Mouse (Mus musculus) left cerebral cortex, adult 2 months (tissue): ENCODE data around the gene Cbarp. TPM values are rescaled to one million over a fixed set of nuclear protein-coding genes. Genes with fewer than 3 reads are reported as not detected.
A peak's percentile ranks its signal among the peaks of the same experiment; 100 is the strongest.

Experiments
- DNase-seq, 2 experiments: peaks; one replicate each; pipeline ENCODE4 v3.0.0; 2021 to 2022; ENCODE audit warnings: low spot score in 2 of 2, mixed read lengths in 1 of 2; ENCODE audit errors: extremely low spot score in 1 of 2
- H3K27ac ChIP-seq: fragments of 200-600 bp; 2 replicates; pipeline ENCODE4 v1.8.1; 2022
- H3K4me3 ChIP-seq: fragments of 200-600 bp; 2 replicates; pipeline ENCODE4 v1.8.1; 2022
- CTCF ChIP-seq: fragments of 200-600 bp; IDR thresholded peaks from 2 replicates; pipeline ENCODE4 v1.8.1; 2022; ENCODE audit warnings: antibody characterized with exemption, mild to moderate bottlenecking, moderate library complexity
- intact Hi-C: fragments of 180-260 bp; cut with DNase I; formaldehyde crosslinking; loops from one replicate; pipeline ENCODE4 v1.15.1; 2025
- total RNA-seq, 2 experiments: library from RNA; stranded (reverse); gene quantifications; 2 replicates each; pipeline ENCODE4 v1.2.3; 2021

Cbarp gene
- total RNA-seq, 2 experiments from 2014 or later = 431 to 456 TPM

GRCm38 (mm10) chr10:80114341-80115284 lies 26.0 kb downstream of the Cbarp start:
- peak; percentile 98 for TF ChIP-seq CTCF
- DNase-seq = peak; percentile 85 to 92
- intact Hi-C loops = loop anchor here (2.0 kb wide), 2 partner anchors 60 to 130 kb away; partner anchors contain the start of gene Tmem259
- Histone ChIP-seq H3K4me3 (peak overlapping the region; percentile 64), H3K27ac (peak overlapping the region; percentile 83)

- Histone ChIP-seq H3K4me3 (no peak overlapping the region), H3K27ac (no peak overlapping the region)
- intact Hi-C loops = no loop called here
- no peak for DNase-seq
- no peak for TF ChIP-seq CTCF
Measured at GRCm38 (mm10) chr10:80107678-80108077, 33.0 kb downstream of the Cbarp start.

- intact Hi-C loops = no loop called here
- Histone ChIP-seq H3K27ac (no peak overlapping the region), H3K4me3 (no peak overlapping the region)
- DNase-seq = no peak
- no peak for TF ChIP-seq CTCF
Measured at GRCm38 (mm10) chr10:80105926-80106325, 34.7 kb downstream of the Cbarp start.

- intact Hi-C loops = no loop called here
- DNase-seq = no peak
- H3K4me3 ChIP-seq = no peak within 1 kb of the TSS
- H3K27ac ChIP-seq = no peak within 1 kb of the TSS
- no peak for TF ChIP-seq CTCF
Measured at GRCm38 (mm10) chr10:80105460-80105859, 35.2 kb downstream of the Cbarp start, which contains the start of gene Sbno2. Gene Sbno2 (minus strand): TSS chr10:80105571.

GRCm38 (mm10) chr10:80104181-80104580 lies 36.5 kb downstream of the Cbarp start:
- Histone ChIP-seq H3K4me3 (no peak overlapping the region), H3K27ac (no peak overlapping the region)
- intact Hi-C loops = no loop called here
- no peak for TF ChIP-seq CTCF
- DNase-seq = no peak

GRCm38 (mm10) chr10:80103032-80103431 lies 37.6 kb downstream of the Cbarp start:
- H3K27ac ChIP-seq = peak overlapping the region; percentile 93
- intact Hi-C loops = no loop called here
- TF ChIP-seq CTCF = no peak
- H3K4me3 ChIP-seq = no peak overlapping the region
- no peak for DNase-seq

- intact Hi-C loops = no loop called here
- TF ChIP-seq CTCF = no peak
- DNase-seq = peak; percentile 82 to 85
- peak overlapping the region; percentile 98 for H3K4me3 ChIP-seq
- peak overlapping the region; percentile 93 for H3K27ac ChIP-seq
Measured at GRCm38 (mm10) chr10:80102216-80102915, 38.3 kb downstream of the Cbarp start.

GRCm38 (mm10) chr10:80100982-80101381 lies 39.7 kb downstream of the Cbarp start:
- Histone ChIP-seq H3K4me3 (no peak overlapping the region), H3K27ac (no peak overlapping the region)
- no peak for DNase-seq
- TF ChIP-seq CTCF = no peak
- intact Hi-C loops = no loop called here

GRCm38 (mm10) chr10:80098630-80099029 lies 42.0 kb downstream of the Cbarp start:
- no peak for TF ChIP-seq CTCF
- H3K4me3 ChIP-seq = no peak overlapping the region
- intact Hi-C loops = no loop called here

GRCm38 (mm10) chr10:80097275-80097674 lies 43.4 kb downstream of the Cbarp start:
- intact Hi-C loops = no loop called here
- Histone ChIP-seq H3K27ac (no peak overlapping the region), H3K4me3 (no peak overlapping the region)
- no peak for DNase-seq
- TF ChIP-seq CTCF = no peak

More at GRCm38 (mm10) chr10:80098630-80099029, 42.0 kb downstream of the Cbarp start:
- no peak overlapping the region for H3K27ac ChIP-seq
- DNase-seq = no peak

GRCm38 (mm10) chr10:80095547-80095946 lies 45.1 kb downstream of the Cbarp start:
- intact Hi-C loops = no loop called here
- H3K27ac ChIP-seq = no peak overlapping the region
- H3K4me3 ChIP-seq = no peak overlapping the region
- no peak for DNase-seq
- TF ChIP-seq CTCF = no peak

- Histone ChIP-seq H3K27ac (no peak overlapping the region), H3K4me3 (no peak overlapping the region)
- TF ChIP-seq CTCF = no peak
- intact Hi-C loops = no loop called here
- DNase-seq = no peak
Measured at GRCm38 (mm10) chr10:80094684-80095083, 46.0 kb downstream of the Cbarp start.
